Mouse (Mus musculus) gastrocnemius, postnatal 25 days (tissue): ENCODE data around the gene Ttc23. TPM values are rescaled to one million over a fixed set of nuclear protein-coding genes. Genes with fewer than 3 reads are reported as not detected.

Experiments
- DNase-seq: peaks from one replicate; pipeline ENCODE4 v3.0.0; 2022
- microRNA-seq, 2 experiments: library from miRNA; unstranded; fragments of <30 nt; microRNA quantifications; one replicate each; pipeline ENCODE4 v1.2.0; 2021; ENCODE audit warnings: borderline replicate concordance in 2 of 2
- total RNA-seq, 2 experiments: library from RNA; stranded (reverse); gene quantifications; 1 replicate in 1 of 2; 2 replicates in 1 of 2; pipeline ENCODE4 v1.2.3; 2021

Ttc23 gene
- total RNA-seq, 2 experiments from 2014 or later, result 17.1 to 21.7 TPM

- peak; percentile 83 for DNase-seq
These were observed 156.0 kb downstream of the Ttc23 start for GRCm38 (mm10) chr7:67803015-67803856.

- DNase-seq, result no peak
These were observed 156.6 kb downstream of the Ttc23 start for GRCm38 (mm10) chr7:67803857-67804215.

Small RNAs within 50 kb of the gene (microRNA-seq; reads per million reads assigned to microRNA genes)
- 0 reads per million in 2 experiments for gene Gm23844

Other genes starting within 250 kb of the Ttc23 start
- gene Lrrc28, start 2.1 kb upstream of the Ttc23 start, total RNA-seq, result 10 to 100 TPM; 19.2 to 25.1 TPM
- gene Synm, start 112.3 kb downstream of the Ttc23 start, total RNA-seq, result 100 to 1,000 TPM; 216 to 239 TPM